Mouse (Mus musculus) hindbrain, embryonic 12.5 days (tissue): Measurements from ENCODE around the gene Thsd7b. TPM values are rescaled to one million over a fixed set of nuclear protein-coding genes. Genes with fewer than 3 reads are reported as not detected.
"Not testable (repeated sequence)": the region's sequence is repeated elsewhere in the genome, so short reads cannot be mapped to it uniquely, and the experiment has no call there.

Experiments used
- ATAC-seq: fragments of 200-750 bp; cut with Nextera tagmentation; 2 replicates; pipeline ENCODE4 v1.8.0; 2017; ENCODE audit warnings: moderate TSS enrichment; ENCODE audit not compliant: low FRiP score
- H3K27ac ChIP-seq: fragments of 300-500 bp; sonication (generic); 2 replicates; pipeline ENCODE4 v1.5.1; 2016; ENCODE audit warnings: mild to moderate bottlenecking
- H3K27me3 ChIP-seq: fragments of 300-500 bp; sonication (generic); 2 replicates; pipeline ENCODE4 v1.6.1; 2016; ENCODE audit warnings: mild to moderate bottlenecking
- H3K36me3 ChIP-seq: fragments of 300-500 bp; sonication (generic); 2 replicates; pipeline ENCODE4 v1.6.1; 2016; ENCODE audit warnings: mild to moderate bottlenecking
- H3K4me1 ChIP-seq: fragments of 300-500 bp; sonication (generic); 2 replicates; pipeline ENCODE4 v1.6.1; 2016
- H3K4me2 ChIP-seq: fragments of 300-500 bp; sonication (generic); replicated peaks from 2 replicates; pipeline ENCODE4 v1.6.1; 2016; ENCODE audit warnings: mild to moderate bottlenecking
- H3K4me3 ChIP-seq: fragments of 300-500 bp; sonication (generic); 2 replicates; pipeline ENCODE4 v1.5.1; 2016; ENCODE audit warnings: mild to moderate bottlenecking
- H3K9ac ChIP-seq: fragments of 300-500 bp; sonication (generic); 2 replicates; pipeline ENCODE4 v1.6.1; 2016; ENCODE audit warnings: mild to moderate bottlenecking, moderate library complexity
- H3K9me3 ChIP-seq: fragments of 300-500 bp; sonication (generic); replicated peaks from 2 replicates; pipeline ENCODE4 v1.6.1; 2016; ENCODE audit warnings: mild to moderate bottlenecking
- WGBS: fragments of 180-500 bp; shearing (Covaris S2); methylation state at CpG from one replicate; pipeline ENCODE4 v1.1.7; 2016; 5-methylcytosine and 5-hydroxymethylcytosine counted together
- polyA plus RNA-seq: library from polyadenylated mRNA; unstranded; fragments of >200 nt; fragmentation: Nextera tagmentation; extraction: Ambion mirVana; gene quantifications from 2 replicates; pipeline ENCODE4 v1.2.1, GENCODE M21; 2016

Gene Thsd7b
- polyA plus RNA-seq, 1 experiment from 2014 or later: 14.7 TPM

- H3K36me3 ChIP-seq: no peaks in the 10 kb centered on the region
- no peaks in the 10 kb centered on the region for H3K4me1 ChIP-seq
- no peak overlapping the region for H3K4me2 ChIP-seq
- peak; percentile 69 for ATAC-seq
- H3K9me3 ChIP-seq: no peaks in the 10 kb centered on the region
- no peaks in the 10 kb centered on the region for H3K27me3 ChIP-seq
- WGBS: 49% methylated on average over 6 of the region's 6 CpGs
- no peak overlapping the region for H3K27ac ChIP-seq
- H3K4me3 ChIP-seq: no peak overlapping the region
- no peak overlapping the region for H3K9ac ChIP-seq
Observed at GRCm38 (mm10) chr1:130192190-130193028, 919.3 kb downstream of the Thsd7b start.

GRCm38 (mm10) chr1:130217404-130217803, 944.3 kb downstream of the Thsd7b start:
- Histone ChIP-seq H3K4me3 (no peak overlapping the region), H3K4me2 (no peak overlapping the region), H3K27ac (no peak overlapping the region), H3K4me1 (0 out of 2 replicates have a peak, but pooled peaks cover 5% of the 10 kb centered on the region), H3K9ac (no peak overlapping the region), H3K36me3 (no peaks in the 10 kb centered on the region), H3K9me3 (no peaks in the 10 kb centered on the region), H3K27me3 (no peaks in the 10 kb centered on the region)
- ATAC-seq: no peak
- 67% methylated on average over 3 of the region's 3 CpGs for WGBS

- H3K9me3 ChIP-seq: no peaks in the 10 kb centered on the region
- no peak overlapping the region for H3K4me2 ChIP-seq
- WGBS: 80% methylated on average over 2 of the region's 2 CpGs
Observed at GRCm38 (mm10) chr1:130222904-130223303, 949.8 kb downstream of the Thsd7b start.

GRCm38 (mm10) chr1:130245563-130245962, 972.5 kb downstream of the Thsd7b start:
- WGBS: 75% methylated on average over 3 of the region's 3 CpGs

More at GRCm38 (mm10) chr1:130222904-130223303, 949.8 kb downstream of the Thsd7b start:
- Histone ChIP-seq H3K9ac (no peak overlapping the region), H3K27ac (no peak overlapping the region), H3K4me3 (no peak overlapping the region), H3K4me1 (no peaks in the 10 kb centered on the region), H3K27me3 (no peaks in the 10 kb centered on the region), H3K36me3 (no peaks in the 10 kb centered on the region)
- no peak for ATAC-seq

GRCm38 (mm10) chr1:130246264-130246663, 973.2 kb downstream of the Thsd7b start:
- 79% methylated on average over 4 of the region's 4 CpGs for WGBS
- not testable (repeated sequence) for ATAC-seq

More at GRCm38 (mm10) chr1:130245563-130245962, 972.5 kb downstream of the Thsd7b start:
- ATAC-seq: no peak
- no peak overlapping the region for H3K27ac ChIP-seq
- peaks cover 2% of the 10 kb centered on the region; the same call in 1 of the 2 replicates for H3K9me3 ChIP-seq
- H3K27me3 ChIP-seq: no peaks in the 10 kb centered on the region
- no peak overlapping the region for H3K4me3 ChIP-seq
- H3K36me3 ChIP-seq: no peaks in the 10 kb centered on the region
- no peak overlapping the region for H3K4me2 ChIP-seq
- H3K4me1 ChIP-seq: no peaks in the 10 kb centered on the region
- no peak overlapping the region for H3K9ac ChIP-seq

GRCm38 (mm10) chr1:130246930-130247329, 973.8 kb downstream of the Thsd7b start:
- not testable (repeated sequence) for H3K9ac ChIP-seq, H3K36me3 ChIP-seq, H3K4me1 ChIP-seq, H3K9me3 ChIP-seq, H3K27me3 ChIP-seq, H3K4me3 ChIP-seq, ATAC-seq, H3K4me2 ChIP-seq, H3K27ac ChIP-seq
- WGBS: 89% methylated on average over 4 of the region's 4 CpGs

More at GRCm38 (mm10) chr1:130246264-130246663, 973.2 kb downstream of the Thsd7b start:
- H3K4me2 ChIP-seq, H3K9me3 ChIP-seq, H3K27me3 ChIP-seq, H3K4me3 ChIP-seq, H3K4me1 ChIP-seq, H3K9ac ChIP-seq, H3K27ac ChIP-seq, H3K36me3 ChIP-seq: not testable (repeated sequence)

GRCm38 (mm10) chr1:130262046-130262445, 988.9 kb downstream of the Thsd7b start:
- Histone ChIP-seq H3K9ac (no peak overlapping the region), H3K4me1 (no peaks in the 10 kb centered on the region), H3K9me3 (no peaks in the 10 kb centered on the region), H3K4me2 (no peak overlapping the region), H3K27ac (no peak overlapping the region), H3K4me3 (no peak overlapping the region), H3K27me3 (no peaks in the 10 kb centered on the region), H3K36me3 (no peaks in the 10 kb centered on the region)
- 60% methylated on average over 6 of the region's 6 CpGs for WGBS
- no peak for ATAC-seq
